In the genomic region with DNA sequence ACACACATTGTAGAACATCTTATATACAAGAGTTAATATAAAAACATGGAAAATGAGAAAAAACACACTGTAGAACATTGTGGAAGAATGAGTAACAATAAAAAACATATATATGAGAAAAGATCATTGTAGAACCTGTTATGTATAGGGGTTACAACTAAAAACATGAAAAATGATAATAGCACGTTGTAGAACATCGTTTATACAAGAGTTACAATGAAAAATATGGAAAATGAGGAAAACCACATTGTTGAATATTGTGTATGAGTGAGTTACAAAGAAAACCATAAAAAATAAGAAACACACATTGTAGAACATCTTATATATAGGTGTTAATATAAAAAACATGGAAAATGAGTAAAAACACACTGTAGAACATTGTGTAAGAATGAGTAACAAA, we compare ENCODE assay signal across 21 mouse cellular contexts.
A peak's percentile ranks its signal among the peaks of the same experiment; 100 is the strongest.
DNase-seq lines count a peak whose midpoint lies in the region; TF ChIP-seq lines count a peak whose summit lies in the region.
"Had no signal": no experiment of that assay in that cellular context is flagged by ENCODE, and none has a peak within 500 bp of the region (broad histone marks: within the 10 kb centered on the region; RNA-seq: fewer than 3 reads in every experiment).

No protein-coding gene starts in this region.

- no peaks in the 10 kb centered on the region for H3K4me1 ChIP-seq in ES-E14 (ENCODE audit: control insufficient read depth in 2 of 2, insufficient read depth in 2 of 2, low read length in 2 of 2, poor library complexity in 1 of 2)
- H3K4me1 ChIP-seq: embryonic facial prominence, embryonic 12.5 days; heart, embryonic 13.5 days; hindbrain, embryonic 12.5 days; intestine, embryonic 15.5 days had no signal

- no peak overlapping the region for H3K9ac ChIP-seq in ES-E14 (ENCODE audit: insufficient read depth, low read depth, low read length, poor library complexity, severe bottlenecking)
- H3K9ac ChIP-seq: embryonic facial prominence, embryonic 12.5 days; heart, embryonic 13.5 days; hindbrain, embryonic 12.5 days; intestine, embryonic 15.5 days had no signal

- no peaks in the 10 kb centered on the region for H3K36me3 ChIP-seq in ES-E14 (ENCODE audit: control insufficient read depth, insufficient read depth, low read length, poor library complexity, severe bottlenecking)
- H3K36me3 ChIP-seq: embryonic facial prominence, embryonic 12.5 days; heart, embryonic 13.5 days; hindbrain, embryonic 12.5 days; intestine, embryonic 15.5 days had no signal

- no peaks in the 10 kb centered on the region for H3K9me3 ChIP-seq in ES-E14 (ENCODE audit: control insufficient read depth, insufficient read depth, low read depth, low read length)
- H3K9me3 ChIP-seq: embryonic facial prominence, embryonic 12.5 days; heart, embryonic 13.5 days; hindbrain, embryonic 12.5 days; intestine, embryonic 15.5 days had no signal

- WGBS in large intestine, adult 2 months = 75% methylated on average over 2 of the region's 2 CpGs

- intact Hi-C loops in gastrocnemius, adult 2 months (cut with DNase I) = no loop called here

- H3K4me3 ChIP-seq in ES-E14 (ENCODE audit: insufficient read depth in 1 of 2, low read depth in 1 of 2, low read length in 2 of 2, poor library complexity in 1 of 2, severe bottlenecking in 1 of 2) = no peak overlapping the region
- H3K4me3 ChIP-seq in gastrocnemius, adult 2 months = no peak overlapping the region
- H3K4me3 ChIP-seq: embryonic facial prominence, embryonic 12.5 days; heart, embryonic 13.5 days; hindbrain, embryonic 12.5 days; intestine, embryonic 15.5 days had no signal

- DNase-seq in ES-E14 (ENCODE audit: low read depth, low spot score) (peak; percentile 33), MN1 (ENCODE audit: low spot score) (peak; percentile 0), ZHBTc4 (ENCODE audit: low read depth, low spot score) (peak; percentile 1)
- DNase-seq in large intestine, adult 2 months (ENCODE audit: low read depth, low spot score) = peak; percentile 3
- DNase-seq in cerebellum, adult 11 months = no peak
- DNase-seq in adrenal gland, postnatal 25 days = no peak
- DNase-seq in gastrocnemius, adult 2 months = no peak
- no peak for DNase-seq in left cerebral cortex, adult 8-10 months (ENCODE audit: low spot score in 2 of 2)
- DNase-seq: adrenal gland, postnatal 14 days; cerebellum, adult 11-12 months; cerebellum, adult 9-10 months; cerebellum, postnatal 25 days; gastrocnemius, postnatal 36 days; heart, adult 11 months; heart, postnatal 4 days; kidney, adult 18-20 months had no signal

- H3K27ac ChIP-seq in ES-E14 (ENCODE audit: insufficient read depth, low read depth, low read length, poor library complexity, severe bottlenecking) = no peak overlapping the region
- no peak overlapping the region for H3K27ac ChIP-seq in gastrocnemius, adult 2 months
- H3K27ac ChIP-seq: embryonic facial prominence, embryonic 12.5 days; heart, embryonic 13.5 days; hindbrain, embryonic 12.5 days; hindbrain, postnatal 0 days; intestine, embryonic 15.5 days had no signal

- in situ Hi-C loops in ES-E14 (cut with MboI; ENCODE audit: low sequenced_read_pairs in 2 of 2, unreplicated experiment in 2 of 2) = no loop called here

- no peak for TF ChIP-seq CTCF in gastrocnemius, adult 2 months (IDR thresholded peaks at IDR 0.05)

TF ChIP-seq in ES-E14, 5 proteins besides CTCF, POLR2A, EP300 and RAD21:
- TF ChIP-seq CHD2 (IDR thresholded peaks at IDR 0.05; ENCODE audit: low read depth, low read length) = no peak
- no peak for TF ChIP-seq MAFK (IDR thresholded peaks at IDR 0.05; ENCODE audit: insufficient read depth, low read depth, low read length)
- TF ChIP-seq ZNF384 (IDR thresholded peaks at IDR 0.05; ENCODE audit: low read depth, low read length) = no peak
- no peak for TF ChIP-seq HCFC1 (IDR thresholded peaks at IDR 0.05; ENCODE audit: borderline replicate concordance, insufficient read depth, low read length)
- no peak for TF ChIP-seq ZC3H11A (IDR thresholded peaks at IDR 0.05; ENCODE audit: borderline replicate concordance, low read depth, low read length)
TF ChIP-seq in ES-E14: peak in this region for 0.

Comparison
In these comparisons a context has a peak if more than half of its experiments do, and no peak if none do; other contexts are left out.
1. DNase-seq: peak in ES-E14 (single experiment), MN1 (single experiment), ZHBTc4 (single experiment) and large intestine, adult 2 months (single experiment); none in cerebellum, adult 11 months (single experiment), adrenal gland, postnatal 25 days (single experiment), gastrocnemius, adult 2 months (single experiment) and left cerebral cortex, adult 8-10 months (0 of 2).